Mouse (Mus musculus) layer of hippocampus, adult 9-10 months (tissue): Measurements from ENCODE around the gene Olfr287.
A peak's percentile ranks its signal among the peaks of the same experiment; 100 is the strongest.

Experiments
- DNase-seq: peaks from one replicate; pipeline ENCODE4 v3.0.0; 2022; ENCODE audit warnings: low spot score

Olfr287 gene

DNA sequence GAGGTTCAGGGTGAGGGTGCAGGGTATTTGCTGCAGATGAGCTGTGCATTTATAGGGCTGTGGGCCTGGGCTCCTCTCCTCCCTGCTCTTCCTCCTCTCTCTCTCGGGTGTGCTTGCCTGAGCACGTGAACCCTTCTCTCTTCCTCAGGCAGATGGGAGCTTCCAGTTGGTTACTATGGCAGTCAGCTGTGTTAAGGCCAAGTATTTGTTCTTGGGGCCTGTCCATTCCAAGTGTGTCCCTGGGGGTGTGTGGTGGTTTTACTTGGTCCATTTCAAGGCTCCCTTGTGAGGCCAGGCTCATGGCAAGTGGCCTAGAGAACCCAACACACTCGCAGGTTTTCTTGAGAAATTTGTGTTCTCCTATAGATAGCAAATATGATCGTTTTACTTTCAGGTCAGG lies at the start of gene Olfr287, which contains the start of gene Gm44579:
Gene Olfr287 (minus strand): TSS at position 180 of the 400 bp plus-strand sequence.
Gene Gm44579 (minus strand): TSS at position 101 of the 400 bp plus-strand sequence.
- DNase-seq, result no peak

DNA sequence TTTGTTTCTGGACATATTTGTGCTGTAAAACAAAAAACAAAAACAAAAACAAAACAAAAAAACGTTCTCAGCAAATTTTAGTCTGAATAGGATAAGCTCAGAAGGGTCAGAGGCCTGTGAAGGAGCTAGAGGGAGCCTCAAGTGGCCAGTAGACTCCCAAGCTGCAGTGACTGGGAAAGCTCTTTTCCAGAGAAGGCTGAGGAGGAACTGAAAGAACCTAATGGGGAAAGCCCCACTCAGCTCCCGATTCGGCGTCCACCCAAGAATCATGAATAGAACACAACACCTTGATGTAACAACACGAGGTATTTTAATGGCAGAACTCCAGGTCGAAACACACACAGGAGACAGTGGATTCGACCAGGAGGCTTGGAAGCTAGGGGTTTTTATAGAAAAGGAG lies 36.9 kb upstream of the Olfr287 start:
- DNase-seq, result no peak

DNA sequence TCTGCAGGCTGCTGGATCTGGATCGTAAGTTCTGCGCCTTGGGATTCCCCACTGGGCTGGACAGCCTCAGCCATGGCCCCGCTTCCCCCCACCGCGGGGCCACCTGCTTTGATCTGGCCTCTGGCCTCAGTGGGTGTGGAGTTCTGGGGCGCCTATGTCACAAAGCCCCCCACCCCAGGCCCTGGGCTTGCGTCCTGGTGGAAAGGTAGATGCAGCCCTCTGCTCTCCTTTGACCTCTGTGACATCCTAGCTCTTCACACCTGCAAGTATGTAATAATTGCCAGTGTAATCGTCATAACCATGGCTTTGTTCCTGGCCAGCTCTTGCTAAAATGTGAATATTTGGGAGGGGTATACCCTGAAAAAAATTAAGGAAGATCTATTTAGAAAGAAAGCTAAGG lies 36.3 kb upstream of the Olfr287 start, which contains the start of gene H1fnt:
Gene H1fnt (minus strand): TSS at position 101 of the 400 bp plus-strand sequence.
- DNase-seq, result no peak

DNA sequence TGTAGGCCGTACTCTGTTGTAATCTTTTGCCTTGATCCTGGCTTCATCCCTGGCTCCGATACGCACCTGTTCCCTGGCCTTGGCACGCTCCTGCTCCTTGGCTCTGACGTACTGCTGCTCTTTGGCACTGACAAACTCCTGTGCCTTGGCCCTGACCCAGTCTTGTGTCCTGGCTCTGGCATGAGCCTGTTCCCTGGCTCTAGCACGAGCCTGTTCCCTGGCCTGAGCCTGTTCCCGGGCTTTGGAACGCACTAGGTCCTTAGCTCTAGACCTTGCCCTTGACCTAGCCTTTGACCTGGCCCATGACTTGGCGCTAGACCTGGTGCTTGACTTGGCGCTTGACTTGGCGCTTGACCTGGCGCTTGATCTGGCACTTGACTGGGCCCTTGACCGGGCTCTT lies 35.4 kb upstream of the Olfr287 start:
- no peak for DNase-seq

DNA sequence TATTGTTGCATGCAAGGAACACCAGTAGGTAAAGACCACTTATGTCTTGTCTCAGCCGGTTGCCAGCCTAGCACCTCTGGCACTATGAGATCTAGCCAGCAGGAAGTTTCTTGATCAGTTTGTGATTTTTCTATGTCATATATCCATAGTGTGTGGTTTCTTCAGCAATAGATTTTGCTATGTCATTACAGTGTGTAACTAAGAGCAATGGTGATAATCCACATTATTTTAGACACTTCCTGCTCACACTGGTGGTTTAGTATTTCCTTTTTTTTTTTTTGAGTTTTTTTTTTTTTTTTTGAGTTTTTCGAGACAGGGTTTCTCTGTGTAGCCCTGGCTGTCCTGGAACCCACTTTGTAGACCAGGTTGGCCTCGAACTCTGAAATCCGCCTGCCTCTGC lies 14.6 kb upstream of the Olfr287 start:
- DNase-seq, result no peak

DNA sequence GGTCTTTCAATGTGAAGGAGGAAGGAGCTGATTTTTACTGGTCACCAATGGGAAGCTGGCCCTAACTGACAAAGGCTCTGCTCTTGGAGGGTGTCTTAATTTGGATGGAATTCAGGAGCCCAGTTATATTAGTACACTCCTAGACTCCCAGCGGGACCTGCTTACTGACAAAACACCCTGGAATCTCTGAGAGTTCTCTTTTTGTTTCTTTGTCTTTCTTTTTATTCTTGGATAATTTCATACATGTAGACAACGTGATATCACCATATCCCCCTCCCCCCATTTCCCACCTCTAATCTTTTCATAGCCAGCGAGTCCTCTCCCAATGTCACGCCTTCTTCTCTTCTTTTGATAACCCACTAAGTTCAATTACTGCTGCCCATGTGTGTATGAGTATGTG lies 13.5 kb upstream of the Olfr287 start, which contains the start of gene Olfr286:
Gene Olfr286 (minus strand): TSS at position 101 of the 400 bp plus-strand sequence.
- no peak for DNase-seq

DNA sequence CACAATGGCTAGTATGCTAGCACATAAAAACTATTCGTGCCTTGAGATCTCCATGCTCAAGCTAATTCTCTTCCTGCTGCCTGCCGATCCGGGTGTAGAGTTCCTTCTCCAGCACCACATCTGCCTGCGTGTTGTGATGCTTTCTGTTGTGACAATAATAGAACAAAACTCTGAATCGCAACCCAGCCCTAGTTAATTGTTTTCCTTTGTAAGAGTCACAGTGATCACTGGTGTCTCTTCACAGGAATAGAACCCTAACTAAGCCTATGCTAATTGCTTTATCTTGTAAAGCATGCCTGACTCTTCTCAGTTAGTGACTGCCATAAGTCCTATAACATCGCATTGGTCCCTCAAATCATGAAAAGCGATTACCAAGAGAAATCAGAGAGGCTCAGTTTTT lies 5.2 kb upstream of the Olfr287 start:
- DNase-seq, result no peak

DNA sequence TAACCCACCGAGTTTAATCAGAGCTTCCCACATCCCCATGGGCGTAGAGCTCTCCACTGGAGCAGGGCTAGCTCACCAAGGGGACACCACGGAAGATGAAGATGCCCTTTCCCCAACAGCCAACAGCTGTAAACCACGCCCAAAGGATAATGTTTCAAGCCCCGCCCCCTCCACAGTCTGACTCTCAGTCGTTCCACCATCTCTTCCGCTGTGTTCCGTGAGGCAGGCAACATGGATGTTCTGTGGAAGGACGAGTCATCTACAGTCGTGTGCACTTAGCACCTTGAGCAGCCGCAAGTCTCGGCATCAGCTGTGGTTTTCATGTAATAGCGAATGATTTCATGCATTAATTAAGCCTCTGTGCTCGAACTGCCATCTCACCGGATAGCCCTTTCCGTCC lies 4.8 kb upstream of the Olfr287 start:
- no peak for DNase-seq

DNA sequence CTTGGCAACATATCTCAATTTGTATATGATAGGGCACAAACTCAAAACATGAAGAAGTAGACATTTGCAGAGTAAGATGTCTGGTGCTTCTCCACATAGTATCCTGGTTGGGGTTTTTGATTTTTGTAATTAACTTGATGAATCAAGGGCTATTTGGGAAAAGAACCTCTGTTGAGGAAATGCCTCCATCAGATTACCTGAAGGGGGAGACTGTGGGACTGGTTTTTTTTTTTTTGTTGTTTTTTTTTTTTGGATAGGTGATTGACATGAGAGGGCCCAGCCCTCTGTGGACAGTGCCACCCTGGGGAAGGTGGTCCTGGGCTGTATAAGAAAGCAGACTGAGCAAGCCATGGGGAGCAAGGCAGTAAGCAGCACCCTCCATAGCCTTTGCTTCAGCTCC lies 1.5 kb upstream of the Olfr287 start:
- DNase-seq, result no peak

DNA sequence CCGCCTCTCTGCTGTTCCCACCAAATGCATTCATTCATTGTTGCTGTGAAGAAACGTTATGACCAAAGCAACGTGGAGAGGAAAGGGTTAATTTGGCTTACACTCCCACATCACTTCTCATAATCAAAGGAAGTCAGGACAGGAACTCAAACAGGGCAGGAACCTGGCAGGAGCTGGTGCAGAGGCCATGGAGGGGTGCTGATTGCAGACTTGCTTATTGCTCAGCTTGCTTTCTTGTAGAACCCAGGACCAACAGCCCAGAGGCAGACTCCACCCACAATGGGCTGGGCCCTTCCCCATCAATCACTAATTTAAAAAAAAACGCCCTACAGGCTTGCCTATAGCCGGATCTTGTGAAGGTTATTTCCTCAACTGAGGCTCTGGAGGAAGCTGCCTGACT lies 6.7 kb downstream of the Olfr287 start:
- no peak for DNase-seq

DNA sequence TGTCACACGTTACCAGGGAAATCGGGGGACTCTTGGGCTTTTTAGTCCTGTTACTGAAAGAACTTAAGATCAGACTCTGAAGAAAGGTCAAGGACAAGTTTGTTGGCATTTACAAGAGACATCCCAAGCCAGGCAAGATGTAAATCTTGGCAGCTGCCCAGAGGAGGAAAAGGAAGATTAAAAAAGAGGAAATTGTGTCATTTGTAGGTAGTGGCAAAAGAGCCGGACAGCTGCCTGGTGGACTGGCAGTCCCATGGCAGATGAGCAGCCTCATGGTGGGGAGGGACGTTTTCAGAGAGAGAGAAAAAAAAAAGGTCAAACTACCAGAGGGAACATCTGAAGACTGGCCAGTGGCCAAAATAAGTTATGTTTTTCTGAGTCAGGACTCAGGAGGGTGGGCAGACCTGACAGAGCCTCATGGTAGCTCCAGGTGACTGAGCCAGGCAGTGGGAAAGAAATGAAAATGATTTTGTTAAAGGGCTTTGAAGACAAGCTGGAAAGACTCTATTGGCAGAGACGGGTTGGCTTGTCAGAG lies 7.5 kb downstream of the Olfr287 start:
- no peak for DNase-seq

DNA sequence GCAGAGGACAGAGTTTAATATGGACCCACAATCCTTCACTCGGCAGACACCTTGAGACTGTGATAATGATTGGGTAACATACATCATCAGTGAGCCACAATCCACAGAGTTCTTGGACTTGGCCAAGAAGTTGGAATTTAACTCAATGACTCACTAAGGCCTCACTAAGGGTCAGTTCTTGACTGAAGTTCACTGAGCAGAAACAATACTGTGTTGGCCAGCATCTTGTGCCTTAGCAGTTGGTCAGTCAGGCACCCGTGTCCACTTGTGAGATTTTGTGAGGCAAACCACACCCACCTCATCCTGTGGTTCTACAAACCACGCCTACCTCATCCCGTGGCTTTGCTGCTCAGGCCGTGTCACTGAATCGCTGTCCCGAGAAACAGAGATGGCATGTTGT lies 11.2 kb downstream of the Olfr287 start:
- DNase-seq, result no peak

DNA sequence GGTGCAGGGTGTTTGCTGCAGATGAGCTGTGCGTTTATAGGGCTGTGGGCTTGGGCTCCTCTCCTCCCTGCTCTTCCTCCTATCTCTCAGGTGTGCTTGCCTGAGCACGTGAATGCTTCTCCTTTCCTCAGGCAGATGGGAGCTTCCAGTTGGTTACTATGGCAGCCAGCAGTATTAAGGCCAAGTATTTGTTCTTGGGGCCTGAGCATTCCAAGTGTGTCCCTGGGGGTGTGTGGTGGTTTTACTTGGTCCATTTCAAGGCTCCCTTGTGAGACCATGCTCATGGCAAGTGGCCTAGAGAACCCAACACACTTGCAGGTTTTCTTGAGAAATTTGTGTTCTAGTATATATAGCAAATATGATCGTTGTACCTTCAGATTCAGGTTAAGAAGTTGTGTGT lies 25.4 kb downstream of the Olfr287 start, which contains the start of gene Olfr288:
Gene Olfr288 (minus strand): TSS at position 101 of the 400 bp plus-strand sequence.
- no peak for DNase-seq

DNA sequence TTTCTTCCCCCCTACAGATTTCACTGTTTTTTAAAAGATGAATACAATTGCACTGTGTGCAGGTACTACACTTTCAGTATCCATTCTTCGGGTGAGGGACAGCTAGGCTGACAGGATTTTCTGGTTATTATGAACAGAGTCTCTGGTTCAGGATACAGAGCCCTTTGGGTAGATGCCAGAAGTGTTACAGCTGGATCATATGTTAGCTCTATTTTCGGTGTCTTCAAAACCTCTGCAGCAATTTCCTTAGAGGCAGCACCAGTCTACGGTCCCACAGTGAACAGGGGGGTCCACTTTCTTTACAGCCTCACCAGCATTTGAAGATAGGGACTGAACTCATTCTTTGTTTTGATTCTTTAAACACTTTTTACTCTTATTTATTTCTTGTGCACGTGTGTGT lies 36.4 kb downstream of the Olfr287 start:
- DNase-seq, result no peak

DNA sequence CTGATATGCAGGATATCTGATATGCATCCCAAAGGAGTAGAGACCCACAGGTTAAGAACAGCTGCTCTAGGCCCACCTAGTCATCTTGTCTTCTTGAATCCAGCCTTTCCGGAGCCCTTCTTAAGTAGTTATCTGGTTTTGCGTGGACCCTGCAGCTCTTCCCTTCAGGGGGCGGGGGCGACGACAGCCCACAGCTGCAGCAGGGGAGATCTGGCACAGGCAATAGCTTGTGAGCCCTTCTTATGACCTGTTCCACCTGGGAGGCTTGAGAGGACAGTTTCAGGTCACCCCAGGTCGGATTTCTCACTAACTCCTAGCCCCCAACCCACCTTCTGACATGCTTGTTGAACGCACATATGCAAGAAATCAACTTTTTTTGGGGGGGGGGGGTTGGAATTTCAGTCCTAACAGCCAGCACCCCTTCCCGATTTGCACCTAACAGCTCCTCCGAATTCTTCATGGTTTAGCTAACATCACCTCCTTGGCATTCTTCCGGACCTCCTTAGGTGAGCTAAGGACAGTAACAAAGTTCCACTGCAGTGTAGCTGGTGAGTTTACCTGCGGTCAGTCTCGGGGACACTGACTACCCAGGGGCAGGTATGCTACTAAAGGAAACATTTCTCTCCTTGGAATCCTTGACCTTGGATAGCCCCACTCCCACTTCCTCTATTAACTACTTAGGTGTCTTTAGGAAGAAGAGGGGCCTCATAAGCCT lies 38.8 kb downstream of the Olfr287 start:
- no peak for DNase-seq

DNA sequence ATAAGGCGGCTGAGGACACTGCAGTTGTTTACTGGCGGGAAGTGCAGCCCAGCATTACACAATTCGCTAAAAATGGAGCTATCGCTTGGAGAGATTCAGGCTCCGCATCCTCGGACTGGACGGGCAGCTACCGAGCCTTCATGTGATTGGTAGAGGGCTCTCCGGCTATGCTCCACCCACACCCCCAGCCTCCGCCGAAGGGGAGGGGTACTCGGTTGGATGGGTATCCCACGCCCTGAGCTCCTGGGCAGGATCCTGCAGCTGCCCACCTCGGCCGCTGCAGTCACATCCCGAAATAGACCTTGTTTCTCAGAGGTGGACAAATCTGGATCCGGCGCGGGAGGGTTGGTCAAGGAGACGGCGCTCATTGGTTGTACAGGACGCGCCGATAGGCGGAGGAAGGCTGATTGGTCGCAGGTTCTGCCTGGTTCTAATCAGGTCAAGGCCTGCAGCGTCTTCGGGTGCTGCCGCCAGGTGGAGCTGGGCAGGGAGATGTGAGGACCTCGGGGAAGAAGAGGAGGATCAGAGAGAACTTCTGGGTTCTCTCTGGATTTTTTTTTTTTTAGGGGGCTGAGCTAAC lies 39.6 kb downstream of the Olfr287 start:
- peak; percentile 88 for DNase-seq

DNA sequence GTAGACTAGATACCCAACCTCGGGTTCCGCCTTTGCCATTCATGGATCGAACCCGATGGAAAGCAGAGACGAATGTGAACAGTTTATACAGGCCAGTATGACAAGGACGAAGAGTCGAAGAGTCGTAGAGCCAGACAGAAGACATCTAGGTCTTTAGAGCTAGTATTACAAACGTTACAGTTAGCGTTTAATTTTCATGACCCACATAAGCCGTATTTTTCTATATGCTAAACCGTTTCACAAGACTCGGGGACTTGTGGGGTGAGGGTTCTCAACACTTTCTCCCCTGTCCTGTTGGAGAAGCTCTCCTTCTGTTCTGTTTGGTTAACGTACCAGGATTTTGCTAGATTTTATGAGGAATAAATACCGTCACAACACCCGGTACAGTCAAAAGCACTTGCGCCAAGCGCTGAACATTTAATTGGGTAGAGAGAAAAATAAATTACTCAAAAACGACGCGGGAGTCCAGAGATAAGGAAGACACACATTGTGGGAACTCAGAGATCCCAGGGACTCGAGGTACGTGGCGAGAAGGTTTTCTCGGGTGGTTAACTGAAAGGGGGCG lies 40.2 kb downstream of the Olfr287 start:
- no peak for DNase-seq

DNA sequence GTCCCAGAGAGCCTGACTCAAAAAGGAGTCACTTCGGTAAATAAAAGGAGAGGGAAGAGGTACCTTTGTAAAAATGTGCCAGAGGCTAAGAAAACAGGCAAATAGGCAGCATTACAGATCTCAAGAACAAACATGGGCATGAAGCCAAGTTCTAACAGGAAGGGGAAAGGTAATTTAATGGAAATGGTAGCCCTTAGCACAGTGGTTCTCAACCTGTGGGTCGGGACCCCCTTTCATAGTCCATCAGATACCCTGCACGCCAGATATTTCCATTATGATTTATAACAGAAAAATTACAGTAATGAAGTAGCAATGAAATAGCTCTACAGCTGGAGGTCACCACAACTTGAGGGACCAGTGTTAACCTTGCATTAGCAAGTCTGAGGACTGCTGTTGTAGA lies 43.5 kb downstream of the Olfr287 start:
- no peak for DNase-seq

DNA sequence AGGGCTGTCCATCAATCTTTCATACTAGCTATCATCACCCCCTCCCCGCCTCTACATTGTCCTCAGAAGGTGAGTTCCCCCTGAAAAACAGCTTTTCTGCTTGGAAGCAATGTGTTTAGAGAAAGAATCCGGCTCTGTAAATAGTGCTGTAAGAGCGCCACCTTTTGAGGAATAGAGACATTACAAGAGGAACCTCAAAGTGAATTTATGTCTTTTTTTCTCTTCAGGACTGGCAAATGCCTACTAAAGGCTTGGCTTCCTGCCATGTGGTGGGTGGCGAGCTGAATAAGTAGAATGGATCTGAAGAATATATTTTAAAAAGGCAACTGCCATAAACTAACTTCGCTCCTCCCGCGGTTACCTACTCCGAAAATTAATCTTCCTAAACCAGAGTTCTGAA lies 47.0 kb downstream of the Olfr287 start:
- DNase-seq, result peak; percentile 81

DNA sequence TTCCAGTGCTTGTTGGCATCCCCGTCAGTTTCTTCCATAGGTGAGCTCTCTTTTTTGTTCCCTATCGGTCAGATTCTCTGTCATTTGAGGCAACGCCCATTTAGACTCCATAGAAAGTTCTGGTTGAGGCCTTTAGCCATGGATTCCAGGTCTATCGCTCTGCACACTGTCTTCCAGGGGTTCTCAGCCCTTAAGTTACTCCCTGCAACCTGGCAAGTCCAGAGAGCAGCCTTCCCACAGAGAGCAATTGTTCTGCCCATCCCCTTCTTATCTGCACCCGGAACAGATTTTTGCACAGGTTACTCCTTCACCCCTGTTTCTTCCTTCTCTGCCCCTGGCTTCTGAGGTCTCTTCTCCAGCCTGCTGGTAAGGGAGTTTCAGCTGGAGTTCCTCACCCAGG lies 48.7 kb downstream of the Olfr287 start:
- no peak for DNase-seq

DNA sequence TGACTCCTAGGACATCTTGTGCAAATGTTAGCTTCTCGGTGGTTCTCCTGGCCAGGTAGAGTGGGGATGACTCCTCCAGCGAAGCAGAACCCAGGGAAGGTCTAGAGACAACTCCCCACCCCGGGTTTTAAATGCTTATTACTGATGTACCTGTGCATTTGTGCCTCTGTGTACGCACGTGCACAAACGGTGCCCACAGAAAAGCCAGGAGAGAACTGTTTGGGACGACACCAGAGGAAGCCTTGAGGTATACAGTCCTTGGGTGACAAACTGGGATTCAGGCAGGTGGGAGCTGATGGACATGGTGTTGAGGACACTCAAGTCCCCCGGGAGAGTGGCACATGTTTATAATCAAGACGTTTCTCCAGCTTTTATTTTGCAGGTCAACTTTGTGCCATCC lies 49.9 kb downstream of the Olfr287 start:
- DNase-seq, result no peak

DNA sequence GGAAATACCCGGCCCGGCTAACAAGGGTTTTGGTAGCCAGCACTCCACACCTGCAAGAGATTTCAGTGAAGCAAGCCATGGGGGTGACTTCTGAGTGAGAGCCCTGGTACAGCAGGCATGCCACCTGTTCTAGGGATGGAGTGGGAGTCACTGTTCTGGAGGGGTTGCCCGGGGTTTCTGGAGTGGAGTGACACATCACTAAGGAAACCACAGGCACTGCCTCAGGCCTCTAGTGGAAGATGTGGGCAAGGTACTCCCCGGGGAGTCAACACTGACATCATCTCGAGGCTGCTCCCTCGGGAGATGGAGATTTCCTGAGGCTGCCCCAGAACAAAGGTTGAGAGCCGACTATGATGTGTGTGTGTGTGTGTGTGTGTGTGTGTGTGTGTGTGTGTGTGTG lies 50.5 kb downstream of the Olfr287 start:
- no peak for DNase-seq

DNA sequence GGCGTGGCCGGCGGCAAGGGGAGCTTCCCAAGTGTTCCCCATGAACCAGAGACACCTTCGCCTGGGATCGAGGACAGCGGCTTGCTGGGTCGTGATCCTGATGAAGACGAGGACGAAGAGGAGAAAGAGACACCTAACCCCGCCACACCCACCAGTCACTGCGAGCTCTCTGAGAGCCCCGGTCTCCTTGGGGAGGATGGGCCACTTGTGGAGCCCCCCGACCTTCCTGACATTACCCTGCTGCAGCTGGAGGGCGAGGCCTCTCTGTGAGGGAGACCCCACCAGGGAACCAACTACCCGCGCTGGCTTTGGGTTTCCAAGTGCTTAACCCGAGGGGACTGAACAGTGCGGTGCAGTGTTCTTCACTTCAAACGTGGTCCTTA lies 52.2 kb downstream of the Olfr287 start:
- DNase-seq, result no peak
